Mouse (Mus musculus): ENCODE measurements around the gene Zfp810. TPM values are rescaled to one million over a fixed set of nuclear protein-coding genes. Genes with fewer than 3 reads are reported as not detected.
A peak's percentile ranks its signal among the peaks of the same experiment; 100 is the strongest.

The Zfp810 gene
- polyA plus RNA-seq, 1 experiment from 2014 or later, result 31.1 TPM

GRCm38 (mm10) chr9:22306726-22307125 is 722 bp downstream of the Zfp810 start:
- no peak for ATAC-seq (replicated peaks; ENCODE audit: insufficient number of reproducible peaks, low FRiP score, low TSS enrichment, low read depth)

GRCm38 (mm10) chr9:22302199-22302598 is 5.2 kb downstream of the Zfp810 start:
- Histone ChIP-seq H3K9ac (replicated peaks; ENCODE audit: low read length) (no peak overlapping the region), H3K9me3 (replicated peaks; ENCODE audit: control insufficient read depth, low read length) (no peaks in the 10 kb centered on the region), H3K36me3 (replicated peaks; ENCODE audit: control insufficient read depth, insufficient read depth, low read depth, low read length) (peaks cover 29% of the 10 kb centered on the region), H3K27me3 (ENCODE audit: control insufficient read depth, insufficient read depth, low read length) (no peaks in the 10 kb centered on the region), H3K4me1 (ENCODE audit: control insufficient read depth, insufficient read depth, low read length) (no peaks in the 10 kb centered on the region), H3K4me2 (ENCODE audit: low read depth, low read length) (no peak overlapping the region), H3K27ac (replicated peaks; ENCODE audit: low read depth, low read length) (no peak overlapping the region), H3K4me3 (ENCODE audit: low read depth, low read length) (no peak overlapping the region)
- DNase-seq (ENCODE audit: low spot score) (no peak), ATAC-seq (replicated peaks; ENCODE audit: insufficient number of reproducible peaks, low FRiP score, low TSS enrichment, low read depth) (no peak)
- WGBS, result 100% methylated on average over 1 of the region's 1 CpGs

More at GRCm38 (mm10) chr9:22306726-22307125, 722 bp downstream of the Zfp810 start:
- H3K4me3 ChIP-seq (ENCODE audit: low read depth, low read length), result peak overlapping the region; percentile 73
- WGBS, result 19% methylated on average over 6 of the region's 6 CpGs
- H3K36me3 ChIP-seq (replicated peaks; ENCODE audit: control insufficient read depth, insufficient read depth, low read depth, low read length), result peaks cover 17% of the 10 kb centered on the region
- peak overlapping the region; percentile 97 for H3K9ac ChIP-seq (replicated peaks; ENCODE audit: low read length)
- no peaks in the 10 kb centered on the region for H3K4me1 ChIP-seq (ENCODE audit: control insufficient read depth, insufficient read depth, low read length)
- H3K9me3 ChIP-seq (replicated peaks; ENCODE audit: control insufficient read depth, low read length), result no peaks in the 10 kb centered on the region
- no peak overlapping the region for H3K27ac ChIP-seq (replicated peaks; ENCODE audit: low read depth, low read length)
- peak; percentile 57 for DNase-seq (ENCODE audit: low spot score)
- peak overlapping the region; percentile 58 for H3K4me2 ChIP-seq (ENCODE audit: low read depth, low read length)
- H3K27me3 ChIP-seq (ENCODE audit: control insufficient read depth, insufficient read depth, low read length), result no peaks in the 10 kb centered on the region

GRCm38 (mm10) chr9:22278733-22279132 is 28.7 kb downstream of the Zfp810 start:
- no peak overlapping the region for H3K9ac ChIP-seq (replicated peaks; ENCODE audit: low read length)
- H3K27me3 ChIP-seq (ENCODE audit: control insufficient read depth, insufficient read depth, low read length), result no peaks in the 10 kb centered on the region
- WGBS, result 97% methylated on average over 4 of the region's 4 CpGs
- no peak overlapping the region for H3K27ac ChIP-seq (replicated peaks; ENCODE audit: low read depth, low read length)
- ATAC-seq (replicated peaks; ENCODE audit: insufficient number of reproducible peaks, low FRiP score, low TSS enrichment, low read depth) (no peak), DNase-seq (ENCODE audit: low spot score) (no peak)
- H3K4me2 ChIP-seq (ENCODE audit: low read depth, low read length), result no peak overlapping the region
- peaks cover 23% of the 10 kb centered on the region for H3K9me3 ChIP-seq (replicated peaks; ENCODE audit: control insufficient read depth, low read length)
- peaks cover 66% of the 10 kb centered on the region for H3K36me3 ChIP-seq (replicated peaks; ENCODE audit: control insufficient read depth, insufficient read depth, low read depth, low read length)
- H3K4me3 ChIP-seq (ENCODE audit: low read depth, low read length), result no peak overlapping the region
- H3K4me1 ChIP-seq (ENCODE audit: control insufficient read depth, insufficient read depth, low read length), result no peaks in the 10 kb centered on the region

GRCm38 (mm10) chr9:22268886-22269285 is 38.6 kb downstream of the Zfp810 start:
- H3K9me3 ChIP-seq (replicated peaks; ENCODE audit: control insufficient read depth, low read length), result no peaks in the 10 kb centered on the region
- DNase-seq (ENCODE audit: low spot score) (no peak), ATAC-seq (replicated peaks; ENCODE audit: insufficient number of reproducible peaks, low FRiP score, low TSS enrichment, low read depth) (no peak)
- no peak overlapping the region for H3K27ac ChIP-seq (replicated peaks; ENCODE audit: low read depth, low read length)
- H3K4me3 ChIP-seq (ENCODE audit: low read depth, low read length), result no peak overlapping the region
- no peak overlapping the region for H3K4me2 ChIP-seq (ENCODE audit: low read depth, low read length)
- no peaks in the 10 kb centered on the region for H3K27me3 ChIP-seq (ENCODE audit: control insufficient read depth, insufficient read depth, low read length)
- no peak overlapping the region for H3K9ac ChIP-seq (replicated peaks; ENCODE audit: low read length)
- no peaks in the 10 kb centered on the region for H3K4me1 ChIP-seq (ENCODE audit: control insufficient read depth, insufficient read depth, low read length)
- WGBS, result 85% methylated on average over 1 of the region's 1 CpGs
- H3K36me3 ChIP-seq (replicated peaks; ENCODE audit: control insufficient read depth, insufficient read depth, low read depth, low read length), result no peaks in the 10 kb centered on the region

GRCm38 (mm10) chr9:22262611-22263010 is 44.8 kb downstream of the Zfp810 start:
- Histone ChIP-seq H3K27me3 (ENCODE audit: control insufficient read depth, insufficient read depth, low read length) (no peaks in the 10 kb centered on the region), H3K4me2 (ENCODE audit: low read depth, low read length) (no peak overlapping the region), H3K36me3 (replicated peaks; ENCODE audit: control insufficient read depth, insufficient read depth, low read depth, low read length) (no peaks in the 10 kb centered on the region), H3K9me3 (replicated peaks; ENCODE audit: control insufficient read depth, low read length) (no peaks in the 10 kb centered on the region), H3K4me3 (ENCODE audit: low read depth, low read length) (no peak overlapping the region), H3K27ac (replicated peaks; ENCODE audit: low read depth, low read length) (no peak overlapping the region), H3K9ac (replicated peaks; ENCODE audit: low read length) (no peak overlapping the region), H3K4me1 (ENCODE audit: control insufficient read depth, insufficient read depth, low read length) (no peaks in the 10 kb centered on the region)
- WGBS, result 90% methylated on average over 10 of the region's 10 CpGs
- DNase-seq (ENCODE audit: low spot score) (no peak), ATAC-seq (replicated peaks; ENCODE audit: insufficient number of reproducible peaks, low FRiP score, low TSS enrichment, low read depth) (no peak; the same call in 1 of the 2 replicates)

GRCm38 (mm10) chr9:22261594-22261993 is 45.9 kb downstream of the Zfp810 start:
- Histone ChIP-seq H3K4me2 (ENCODE audit: low read depth, low read length) (no peak overlapping the region), H3K4me3 (ENCODE audit: low read depth, low read length) (no peak overlapping the region), H3K4me1 (ENCODE audit: control insufficient read depth, insufficient read depth, low read length) (no peaks in the 10 kb centered on the region), H3K9me3 (replicated peaks; ENCODE audit: control insufficient read depth, low read length) (no peaks in the 10 kb centered on the region), H3K27me3 (ENCODE audit: control insufficient read depth, insufficient read depth, low read length) (no peaks in the 10 kb centered on the region), H3K27ac (replicated peaks; ENCODE audit: low read depth, low read length) (no peak overlapping the region), H3K36me3 (replicated peaks; ENCODE audit: control insufficient read depth, insufficient read depth, low read depth, low read length) (no peaks in the 10 kb centered on the region), H3K9ac (replicated peaks; ENCODE audit: low read length) (no peak overlapping the region)
- WGBS, result 88% methylated on average over 1 of the region's 1 CpGs
- DNase-seq (ENCODE audit: low spot score), result no peak
- ATAC-seq (replicated peaks; ENCODE audit: insufficient number of reproducible peaks, low FRiP score, low TSS enrichment, low read depth), result no peak

- no peak for DNase-seq (ENCODE audit: low spot score)
- Histone ChIP-seq H3K27ac (replicated peaks; ENCODE audit: low read depth, low read length) (no peak overlapping the region), H3K4me2 (ENCODE audit: low read depth, low read length) (peak overlapping the region; percentile 62; the same call in 1 of the 2 replicates), H3K27me3 (ENCODE audit: control insufficient read depth, insufficient read depth, low read length) (no peaks in the 10 kb centered on the region), H3K9me3 (replicated peaks; ENCODE audit: control insufficient read depth, low read length) (no peaks in the 10 kb centered on the region), H3K4me3 (ENCODE audit: low read depth, low read length) (peak overlapping the region; percentile 75; the same call in 1 of the 2 replicates), H3K9ac (replicated peaks; ENCODE audit: low read length) (no peak overlapping the region), H3K4me1 (ENCODE audit: control insufficient read depth, insufficient read depth, low read length) (no peaks in the 10 kb centered on the region), H3K36me3 (replicated peaks; ENCODE audit: control insufficient read depth, insufficient read depth, low read depth, low read length) (peaks cover 2% of the 10 kb centered on the region; the same call in 1 of the 2 replicates)
- ATAC-seq (replicated peaks; ENCODE audit: insufficient number of reproducible peaks, low FRiP score, low TSS enrichment, low read depth), result no peak
- 23% methylated on average over 3 of the region's 3 CpGs for WGBS
Observed at GRCm38 (mm10) chr9:22260092-22260422, 47.4 kb downstream of the Zfp810 start.

- no peaks in the 10 kb centered on the region for H3K27me3 ChIP-seq (ENCODE audit: control insufficient read depth, insufficient read depth, low read length)
- WGBS, result under 1% methylated on average over 35 of the region's 35 CpGs
- peak within 1 kb of the TSS; percentile 75 for H3K4me3 ChIP-seq (ENCODE audit: low read depth, low read length)
- peak within 1 kb of the TSS; percentile 62 for H3K4me2 ChIP-seq (ENCODE audit: low read depth, low read length)
- ATAC-seq (replicated peaks; ENCODE audit: insufficient number of reproducible peaks, low FRiP score, low TSS enrichment, low read depth) (peak; percentile 94; the same call in 1 of the 2 replicates), DNase-seq (ENCODE audit: low spot score) (peak; percentile 87)
- peaks cover 2% of the 10 kb centered on the region; the same call in 1 of the 2 replicates for H3K36me3 ChIP-seq (replicated peaks; ENCODE audit: control insufficient read depth, insufficient read depth, low read depth, low read length)
- no peaks in the 10 kb centered on the region for H3K9me3 ChIP-seq (replicated peaks; ENCODE audit: control insufficient read depth, low read length)
- H3K27ac ChIP-seq (replicated peaks; ENCODE audit: low read depth, low read length), result no peak within 1 kb of the TSS
- H3K4me1 ChIP-seq (ENCODE audit: control insufficient read depth, insufficient read depth, low read length), result no peaks in the 10 kb centered on the region
- peak within 1 kb of the TSS; percentile 82 for H3K9ac ChIP-seq (replicated peaks; ENCODE audit: low read length)
Observed at GRCm38 (mm10) chr9:22259184-22260091, 48.0 kb downstream of the Zfp810 start, which contains the start of gene Zfp599. Gene Zfp599, minus strand, starts transcription at chr9:22259895.

All from embryonic facial prominence, embryonic 11.5 days (tissue).